Mouse (Mus musculus) heart, embryonic 15.5 days (tissue): Measurements from ENCODE around the gene Scrg1. TPM values are rescaled to one million over a fixed set of nuclear protein-coding genes. Genes with fewer than 3 reads are reported as not detected.
"Not testable (repeated sequence)": the region's sequence is repeated elsewhere in the genome, so short reads cannot be mapped to it uniquely, and the experiment has no call there.

Experiments
- ATAC-seq: fragments of 200-750 bp; cut with Nextera tagmentation; replicated peaks from 2 replicates; pipeline ENCODE4 v1.8.0; 2017; ENCODE audit warnings: low read depth, moderate TSS enrichment; ENCODE audit not compliant: insufficient number of reproducible peaks, insufficient read depth, low FRiP score
- H3K27ac ChIP-seq: fragments of 300-500 bp; sonication (generic); 2 replicates; pipeline ENCODE4 v1.5.1; 2015; ENCODE audit warnings: mild to moderate bottlenecking, inconsistent platforms
- H3K27me3 ChIP-seq: fragments of 300-500 bp; sonication (generic); 2 replicates; pipeline ENCODE4 v1.6.1; 2015; ENCODE audit warnings: inconsistent platforms
- H3K36me3 ChIP-seq: fragments of 300-500 bp; sonication (generic); 2 replicates; pipeline ENCODE4 v1.6.1; 2015; ENCODE audit warnings: mild to moderate bottlenecking, inconsistent platforms
- H3K4me1 ChIP-seq: fragments of 300-500 bp; sonication (generic); replicated peaks from 2 replicates; pipeline ENCODE4 v1.6.1; 2015; ENCODE audit warnings: inconsistent platforms
- H3K4me2 ChIP-seq: fragments of 300-500 bp; sonication (generic); 2 replicates; pipeline ENCODE4 v1.6.1; 2015; ENCODE audit warnings: inconsistent platforms, mild to moderate bottlenecking, moderate library complexity
- H3K4me3 ChIP-seq: fragments of 300-500 bp; sonication (generic); 2 replicates; pipeline ENCODE4 v1.5.1; 2015; ENCODE audit warnings: mild to moderate bottlenecking, inconsistent platforms
- H3K9ac ChIP-seq: fragments of 300-500 bp; sonication (generic); 2 replicates; pipeline ENCODE4 v1.6.1; 2015; ENCODE audit warnings: mild to moderate bottlenecking, inconsistent platforms
- H3K9me3 ChIP-seq: fragments of 300-500 bp; sonication (generic); replicated peaks from 2 replicates; pipeline ENCODE4 v1.6.1; 2016; ENCODE audit warnings: inconsistent platforms
- WGBS: fragments of 180-500 bp; shearing (Covaris S2); methylation state at CpG from one replicate; pipeline ENCODE4 v1.1.7; 2015; ENCODE audit warnings: mixed read lengths; 5-methylcytosine and 5-hydroxymethylcytosine counted together
- polyA plus RNA-seq: library from polyadenylated mRNA; unstranded; fragments of >200 nt; fragmentation: Nextera tagmentation; extraction: Ambion mirVana; gene quantifications from 2 replicates; pipeline ENCODE4 v1.2.1, GENCODE M21; 2015

Scrg1 gene
- polyA plus RNA-seq, 1 experiment from 2014 or later: 2.4 TPM

- Histone ChIP-seq H3K27me3 (no peaks in the 10 kb centered on the region), H3K27ac (peak within 1 kb of the TSS; percentile 97), H3K4me3 (peak within 1 kb of the TSS; percentile 74), H3K9me3 (no peaks in the 10 kb centered on the region), H3K4me1 (peaks cover 10% of the 10 kb centered on the region), H3K36me3 (peaks cover 3% of the 10 kb centered on the region), H3K9ac (peak within 1 kb of the TSS; percentile 81), H3K4me2 (peak within 1 kb of the TSS; percentile 81)
- ATAC-seq: peak; percentile 98
- under 1% methylated on average over 66 of the region's 66 CpGs for WGBS
These were observed 31.9 kb downstream of the Scrg1 start, which contains the start of gene Sap30 for GRCm38 (mm10) chr8:57487441-57488155. TSS of gene Sap30 (minus strand) at chr8:57487860.

GRCm38 (mm10) chr8:57488312-57488765 lies 32.6 kb downstream of the Scrg1 start:
- H3K4me1 ChIP-seq: peaks cover 10% of the 10 kb centered on the region
- ATAC-seq: peak; percentile 56
- H3K27ac ChIP-seq: peak overlapping the region; percentile 97
- H3K9ac ChIP-seq: peak overlapping the region; percentile 70
- no peaks in the 10 kb centered on the region for H3K9me3 ChIP-seq
- H3K4me3 ChIP-seq: peak overlapping the region; percentile 74
- no peaks in the 10 kb centered on the region for H3K27me3 ChIP-seq
- H3K36me3 ChIP-seq: peaks cover 3% of the 10 kb centered on the region
- under 1% methylated on average over 25 of the region's 25 CpGs for WGBS
- H3K4me2 ChIP-seq: peak overlapping the region; percentile 81

- no peak overlapping the region for H3K9ac ChIP-seq
- H3K9me3 ChIP-seq: no peaks in the 10 kb centered on the region
- ATAC-seq: no peak
- 100% methylated on average over 1 of the region's 1 CpGs for WGBS
- peak overlapping the region; percentile 74; the same call in 1 of the 2 replicates for H3K4me3 ChIP-seq
- peak overlapping the region; percentile 97 for H3K27ac ChIP-seq
- no peaks in the 10 kb centered on the region for H3K27me3 ChIP-seq
- peak overlapping the region; percentile 81; the same call in 1 of the 2 replicates for H3K4me2 ChIP-seq
- no peaks in the 10 kb centered on the region for H3K36me3 ChIP-seq
- H3K4me1 ChIP-seq: peaks cover 10% of the 10 kb centered on the region
These were observed 33.6 kb downstream of the Scrg1 start for GRCm38 (mm10) chr8:57489366-57489765.

- no peak overlapping the region for H3K4me3 ChIP-seq
- H3K4me2 ChIP-seq: no peak overlapping the region
- H3K27ac ChIP-seq: no peak overlapping the region
- H3K27me3 ChIP-seq: no peaks in the 10 kb centered on the region
- no peak overlapping the region for H3K9ac ChIP-seq
- H3K9me3 ChIP-seq: no peaks in the 10 kb centered on the region
- no peak for ATAC-seq
- no peaks in the 10 kb centered on the region for H3K36me3 ChIP-seq
- H3K4me1 ChIP-seq: peaks cover 10% of the 10 kb centered on the region
These were observed 34.2 kb downstream of the Scrg1 start for GRCm38 (mm10) chr8:57489896-57490295.

GRCm38 (mm10) chr8:57491873-57492272 lies 36.1 kb downstream of the Scrg1 start:
- no peak overlapping the region for H3K27ac ChIP-seq
- no peak overlapping the region for H3K4me2 ChIP-seq
- H3K36me3 ChIP-seq: no peaks in the 10 kb centered on the region
- ATAC-seq: no peak
- H3K4me1 ChIP-seq: peaks cover 6% of the 10 kb centered on the region
- H3K9ac ChIP-seq: no peak overlapping the region
- no peaks in the 10 kb centered on the region for H3K9me3 ChIP-seq
- H3K4me3 ChIP-seq: no peak overlapping the region
- 84% methylated on average over 4 of the region's 4 CpGs for WGBS
- no peaks in the 10 kb centered on the region for H3K27me3 ChIP-seq

GRCm38 (mm10) chr8:57498494-57498846 lies 42.7 kb downstream of the Scrg1 start:
- Histone ChIP-seq H3K4me2 (peak overlapping the region; percentile 41), H3K4me1 (peaks cover 5% of the 10 kb centered on the region), H3K9ac (no peak overlapping the region), H3K27me3 (no peaks in the 10 kb centered on the region), H3K4me3 (peak overlapping the region; percentile 8; the same call in 1 of the 2 replicates), H3K9me3 (no peaks in the 10 kb centered on the region), H3K27ac (peak overlapping the region; percentile 3; the same call in 1 of the 2 replicates), H3K36me3 (no peaks in the 10 kb centered on the region)
- 62% methylated on average over 8 of the region's 8 CpGs for WGBS
- no peak for ATAC-seq

GRCm38 (mm10) chr8:57498847-57499511 lies 43.3 kb downstream of the Scrg1 start:
- no peaks in the 10 kb centered on the region for H3K36me3 ChIP-seq
- no peak overlapping the region for H3K9ac ChIP-seq
- ATAC-seq: no peak
- H3K9me3 ChIP-seq: no peaks in the 10 kb centered on the region
- no peaks in the 10 kb centered on the region for H3K27me3 ChIP-seq
- 44% methylated on average over 17 of the region's 17 CpGs for WGBS
- peaks cover 6% of the 10 kb centered on the region for H3K4me1 ChIP-seq
- peak overlapping the region; percentile 8 for H3K4me3 ChIP-seq
- peak overlapping the region; percentile 3; the same call in 1 of the 2 replicates for H3K27ac ChIP-seq
- H3K4me2 ChIP-seq: peak overlapping the region; percentile 41

GRCm38 (mm10) chr8:57503641-57504040 lies 47.9 kb downstream of the Scrg1 start:
- Histone ChIP-seq H3K9ac (no peak overlapping the region), H3K4me3 (no peak overlapping the region), H3K27ac (0 out of 2 replicates have a peak overlapping the region, but pooled peaks have one; percentile 24), H3K36me3 (peaks cover under 1% of the 10 kb centered on the region; the same call in 1 of the 2 replicates), H3K27me3 (no peaks in the 10 kb centered on the region), H3K4me2 (no peak overlapping the region), H3K9me3 (no peaks in the 10 kb centered on the region), H3K4me1 (peaks cover 5% of the 10 kb centered on the region)
- ATAC-seq: no peak
- WGBS: 47% methylated on average over 5 of the region's 5 CpGs

GRCm38 (mm10) chr8:57505500-57505899 lies 49.8 kb downstream of the Scrg1 start:
- not testable (repeated sequence) for H3K9me3 ChIP-seq, H3K36me3 ChIP-seq, H3K4me3 ChIP-seq, H3K4me2 ChIP-seq, H3K4me1 ChIP-seq, H3K27ac ChIP-seq, ATAC-seq, H3K9ac ChIP-seq, H3K27me3 ChIP-seq
- WGBS: 80% methylated on average over 1 of the region's 1 CpGs

- peaks cover 8% of the 10 kb centered on the region for H3K4me1 ChIP-seq
- H3K4me3 ChIP-seq: no peak overlapping the region
- peaks cover 3% of the 10 kb centered on the region; the same call in 1 of the 2 replicates for H3K36me3 ChIP-seq
- no peak for ATAC-seq
- no peak overlapping the region for H3K27ac ChIP-seq
- H3K27me3 ChIP-seq: no peaks in the 10 kb centered on the region
- H3K4me2 ChIP-seq: no peak overlapping the region
- H3K9me3 ChIP-seq: no peaks in the 10 kb centered on the region
- H3K9ac ChIP-seq: no peak overlapping the region
- 78% methylated on average over 4 of the region's 4 CpGs for WGBS
These were observed 51.9 kb downstream of the Scrg1 start for GRCm38 (mm10) chr8:57507556-57508063.

- no peak overlapping the region for H3K9ac ChIP-seq
- H3K4me3 ChIP-seq: no peak overlapping the region
- ATAC-seq: no peak
- H3K4me1 ChIP-seq: peaks cover 11% of the 10 kb centered on the region
- WGBS: 73% methylated on average over 4 of the region's 4 CpGs
- no peaks in the 10 kb centered on the region for H3K9me3 ChIP-seq
- H3K4me2 ChIP-seq: no peak overlapping the region
- no peaks in the 10 kb centered on the region for H3K27me3 ChIP-seq
- no peak overlapping the region for H3K27ac ChIP-seq
- H3K36me3 ChIP-seq: peaks cover 3% of the 10 kb centered on the region; the same call in 1 of the 2 replicates
These were observed 52.9 kb downstream of the Scrg1 start for GRCm38 (mm10) chr8:57508657-57509056.
